Comparison of ENCODE assay signal across 10 mouse cellular contexts in the genomic region with DNA sequence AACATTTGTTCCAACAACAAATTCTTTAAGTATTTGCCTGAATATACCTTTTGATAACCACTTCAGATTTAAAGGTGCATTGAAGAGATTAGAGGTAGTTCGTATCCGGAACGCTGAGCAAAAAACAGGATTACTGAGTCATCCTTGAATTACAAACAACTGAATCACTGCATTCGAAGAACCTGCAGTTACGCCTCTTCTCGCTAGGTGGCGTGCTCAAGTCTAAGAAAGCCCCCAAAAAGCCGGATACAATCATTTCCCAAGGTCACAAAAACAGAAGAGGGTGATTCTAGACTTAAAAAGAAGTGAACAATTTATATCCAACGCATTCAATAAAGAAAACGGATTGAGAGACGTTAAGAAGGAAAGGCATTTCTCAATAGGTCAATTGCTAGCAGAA. TPM values are rescaled to one million over a fixed set of nuclear protein-coding genes. Genes with fewer than 3 reads are reported as not detected.
DNase-seq lines count a peak whose midpoint lies in the region; ATAC-seq lines count a peak whose summit lies in the region.
"Had no signal": no experiment of that assay in that cellular context is flagged by ENCODE, and none has a peak within 500 bp of the region (broad histone marks: within the 10 kb centered on the region; RNA-seq: fewer than 3 reads in every experiment).

No protein-coding gene starts in this region.

- ATAC-seq in neural tube, embryonic 15.5 days (ENCODE audit: low FRiP score), result no peak
- ATAC-seq in forebrain, embryonic 13.5 days, result no peak

- DNase-seq in cerebellum, postnatal 36 days, result peak; percentile 11 to 30
- DNase-seq in cerebellum, adult 8-10 months, result no peak
- DNase-seq in neural tube, embryonic 10.5 days (ENCODE audit: extremely low spot score, low spot score), result peak; percentile 26
- peak; percentile 22 for DNase-seq in embryo, embryonic 9.5 days (ENCODE audit: extremely low spot score)
- peak; percentile 17 to 31 for DNase-seq in layer of hippocampus, postnatal 14 days (ENCODE audit: low spot score in 2 of 2)
- peak; percentile 67 for DNase-seq in retina, embryonic 14.5 days (ENCODE audit: low spot score)

- H3K9me3 ChIP-seq in neural tube, embryonic 15.5 days (replicated peaks), result no peaks in the 10 kb centered on the region
- no peaks in the 10 kb centered on the region for H3K9me3 ChIP-seq in forebrain, embryonic 13.5 days (replicated peaks)
- H3K9me3 ChIP-seq: heart, embryonic 13.5 days; megakaryocyte, embryonic 14.5 days had no signal

- H3K4me1 ChIP-seq in neural tube, embryonic 15.5 days, result no peaks in the 10 kb centered on the region
- H3K4me1 ChIP-seq in forebrain, embryonic 13.5 days, result peaks cover 8% of the 10 kb centered on the region
- H3K4me1 ChIP-seq: heart, embryonic 13.5 days; megakaryocyte, embryonic 14.5 days had no signal

- no peaks in the 10 kb centered on the region for H3K27me3 ChIP-seq in neural tube, embryonic 15.5 days (replicated peaks)
- no peaks in the 10 kb centered on the region for H3K27me3 ChIP-seq in forebrain, embryonic 13.5 days
- H3K27me3 ChIP-seq: heart, embryonic 13.5 days had no signal

- 33% methylated on average over 11 of the region's 11 CpGs for WGBS in neural tube, embryonic 15.5 days
- WGBS in forebrain, embryonic 13.5 days, result 29% methylated on average over 11 of the region's 11 CpGs

- H3K27ac ChIP-seq in neural tube, embryonic 15.5 days (replicated peaks), result no peak overlapping the region
- no peak overlapping the region for H3K27ac ChIP-seq in forebrain, embryonic 13.5 days
- H3K27ac ChIP-seq: heart, embryonic 13.5 days had no signal

- H3K4me2 ChIP-seq in neural tube, embryonic 15.5 days, result no peak overlapping the region
- H3K4me2 ChIP-seq in forebrain, embryonic 13.5 days, result no peak overlapping the region
- H3K4me2 ChIP-seq: heart, embryonic 13.5 days had no signal

- H3K4me3 ChIP-seq in neural tube, embryonic 15.5 days (replicated peaks), result no peak overlapping the region
- H3K4me3 ChIP-seq in forebrain, embryonic 13.5 days, result no peak overlapping the region
- H3K4me3 ChIP-seq: heart, embryonic 13.5 days; megakaryocyte, embryonic 14.5 days had no signal

- H3K36me3 ChIP-seq in neural tube, embryonic 15.5 days, result no peaks in the 10 kb centered on the region
- no peaks in the 10 kb centered on the region for H3K36me3 ChIP-seq in forebrain, embryonic 13.5 days (ENCODE audit: poor library complexity, severe bottlenecking)
- H3K36me3 ChIP-seq: heart, embryonic 13.5 days had no signal

- H3K9ac ChIP-seq in neural tube, embryonic 15.5 days (replicated peaks), result no peak overlapping the region
- H3K9ac ChIP-seq in forebrain, embryonic 13.5 days, result no peak overlapping the region
- H3K9ac ChIP-seq: heart, embryonic 13.5 days had no signal

RNA-seq across cellular contexts. Expression of gene Elmo1, which starts 51.9 kb away (rescaled TPM):
- 42.9 and 43.3 TPM in 2 replicates for polyA plus RNA-seq in neural tube, embryonic 15.5 days (2015; fragmentation: Nextera tagmentation; extraction: Ambion mirVana)
- total RNA-seq in layer of hippocampus, postnatal 14 days (2021), result 10 to 100 TPM; 28.5 to 36.9 TPM
- 24.0 and 24.3 TPM in 2 replicates for polyA plus RNA-seq in forebrain, embryonic 13.5 days (2015; fragmentation: Nextera tagmentation; extraction: Ambion mirVana)
